Mouse (Mus musculus): ENCODE measurements around the gene Was. TPM values are rescaled to one million over a fixed set of nuclear protein-coding genes. Genes with fewer than 3 reads are reported as not detected.
"Not testable (repeated sequence)": the region's sequence is repeated elsewhere in the genome, so short reads cannot be mapped to it uniquely, and the experiment has no call there.

The Was gene
- polyA plus RNA-seq, 1 experiment from 2014 or later = 0.51 TPM

- WGBS = 78% methylated on average over 4 of the region's 4 CpGs
- no peaks in the 10 kb centered on the region for H3K9me3 ChIP-seq (ENCODE audit: control insufficient read depth, low read length)
- no peak for ATAC-seq (replicated peaks; ENCODE audit: low FRiP score, low TSS enrichment, low read depth)
- no peak overlapping the region for H3K9ac ChIP-seq (ENCODE audit: low read length)
- H3K4me2 ChIP-seq (ENCODE audit: low read length) = no peak overlapping the region
- H3K27ac ChIP-seq (ENCODE audit: low read depth) = no peak overlapping the region
- no peak for DNase-seq (ENCODE audit: low spot score)
- H3K4me3 ChIP-seq (ENCODE audit: low read depth, low read length) = no peak overlapping the region
- no peaks in the 10 kb centered on the region for H3K36me3 ChIP-seq (ENCODE audit: control insufficient read depth, insufficient read depth, low read length)
- H3K4me1 ChIP-seq (replicated peaks; ENCODE audit: control insufficient read depth, insufficient read depth, low read length) = no peaks in the 10 kb centered on the region
- H3K27me3 ChIP-seq (replicated peaks; ENCODE audit: control insufficient read depth, insufficient read depth, low read length) = no peaks in the 10 kb centered on the region
Observed at GRCm38 (mm10) chrX:8115275-8115674, 25.0 kb upstream of the Was start.

DNA sequence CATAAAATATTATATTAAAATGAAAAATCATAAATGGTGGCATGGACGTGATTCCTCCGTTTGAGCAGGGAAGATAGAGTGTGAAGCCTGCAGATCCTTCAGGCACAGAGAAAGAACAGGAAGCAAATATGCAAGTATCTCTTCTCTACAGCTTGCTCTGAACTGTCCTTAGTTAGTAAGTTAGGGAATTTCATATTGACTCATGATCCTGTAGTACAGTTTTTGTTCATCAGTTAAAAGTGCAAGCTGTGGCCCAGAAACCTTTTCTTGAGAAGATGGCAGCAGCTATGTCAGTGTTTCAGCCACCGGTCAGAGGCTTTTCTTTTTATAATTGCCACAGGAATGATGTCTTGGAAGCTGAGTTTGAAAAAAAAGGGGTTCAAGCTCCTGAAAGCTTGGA is 14.7 kb upstream of the Was start:
- no peak overlapping the region for H3K4me2 ChIP-seq (ENCODE audit: low read length)
- H3K27ac ChIP-seq (ENCODE audit: low read depth) = no peak overlapping the region
- ATAC-seq (replicated peaks; ENCODE audit: low FRiP score, low TSS enrichment, low read depth) (no peak), DNase-seq (ENCODE audit: low spot score) (no peak)
- H3K4me1 ChIP-seq (replicated peaks; ENCODE audit: control insufficient read depth, insufficient read depth, low read length) = 0 out of 2 replicates have a peak, but pooled peaks cover 4% of the 10 kb centered on the region
- H3K4me3 ChIP-seq (ENCODE audit: low read depth, low read length) = no peak overlapping the region
- H3K27me3 ChIP-seq (replicated peaks; ENCODE audit: control insufficient read depth, insufficient read depth, low read length) = no peaks in the 10 kb centered on the region
- H3K36me3 ChIP-seq (ENCODE audit: control insufficient read depth, insufficient read depth, low read length) = no peaks in the 10 kb centered on the region
- H3K9ac ChIP-seq (ENCODE audit: low read length) = no peak overlapping the region
- no peaks in the 10 kb centered on the region for H3K9me3 ChIP-seq (ENCODE audit: control insufficient read depth, low read length)
- WGBS = 94% methylated on average over 3 of the region's 3 CpGs

DNA sequence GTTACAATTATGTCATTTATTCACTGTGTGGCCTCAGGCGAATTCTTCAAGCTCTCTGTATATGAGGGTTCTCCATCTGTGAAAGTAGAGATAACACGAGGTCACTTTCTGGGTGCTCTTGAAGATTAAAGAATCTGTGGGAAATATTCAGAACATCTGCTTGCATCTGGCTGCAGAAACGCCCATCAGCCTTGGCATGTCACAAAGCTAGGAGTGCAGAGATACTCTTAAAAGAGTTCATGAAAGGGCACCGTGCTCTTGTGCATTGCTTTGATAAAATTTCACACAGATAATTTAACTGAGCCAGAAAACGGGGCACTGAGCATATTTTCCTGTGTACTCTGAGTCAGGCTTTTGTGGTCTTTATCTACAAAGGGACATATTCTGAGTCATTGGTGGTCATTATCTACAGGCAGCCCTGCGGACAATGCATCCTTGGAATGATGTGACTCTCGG is 11.9 kb upstream of the Was start:
- H3K4me3 ChIP-seq (ENCODE audit: low read depth, low read length) = no peak overlapping the region
- WGBS = 60% methylated on average over 7 of the region's 7 CpGs
- no peak overlapping the region for H3K27ac ChIP-seq (ENCODE audit: low read depth)
- no peaks in the 10 kb centered on the region for H3K9me3 ChIP-seq (ENCODE audit: control insufficient read depth, low read length)
- no peaks in the 10 kb centered on the region for H3K27me3 ChIP-seq (replicated peaks; ENCODE audit: control insufficient read depth, insufficient read depth, low read length)
- no peak for ATAC-seq (replicated peaks; ENCODE audit: low FRiP score, low TSS enrichment, low read depth)
- H3K9ac ChIP-seq (ENCODE audit: low read length) = no peak overlapping the region
- H3K36me3 ChIP-seq (ENCODE audit: control insufficient read depth, insufficient read depth, low read length) = no peaks in the 10 kb centered on the region
- no peak for DNase-seq (ENCODE audit: low spot score)
- H3K4me1 ChIP-seq (replicated peaks; ENCODE audit: control insufficient read depth, insufficient read depth, low read length) = 0 out of 2 replicates have a peak, but pooled peaks cover 4% of the 10 kb centered on the region
- H3K4me2 ChIP-seq (ENCODE audit: low read length) = no peak overlapping the region

DNA sequence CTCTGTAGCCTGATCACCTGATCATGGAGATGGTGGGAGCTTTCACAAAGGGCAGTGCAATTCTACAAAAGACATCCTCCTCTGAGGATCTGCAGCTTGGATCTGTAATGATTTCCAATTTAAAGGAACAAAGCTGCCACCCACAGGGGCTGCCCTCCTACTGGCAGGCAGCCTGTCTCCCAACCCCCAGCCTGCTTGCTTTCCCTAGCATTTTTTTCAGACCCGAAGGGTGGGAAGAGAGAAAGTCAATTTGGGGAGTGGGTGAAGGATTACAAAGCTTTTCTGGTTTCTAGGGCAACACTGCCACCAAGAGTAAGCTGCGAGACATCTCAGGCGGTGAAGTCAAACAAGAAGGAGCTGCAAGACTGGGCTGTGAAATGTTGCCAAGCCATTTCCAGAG is 10.7 kb upstream of the Was start:
- Histone ChIP-seq H3K4me3 (ENCODE audit: low read depth, low read length) (no peak overlapping the region), H3K9me3 (ENCODE audit: control insufficient read depth, low read length) (no peaks in the 10 kb centered on the region), H3K9ac (ENCODE audit: low read length) (no peak overlapping the region), H3K4me2 (ENCODE audit: low read length) (0 out of 2 replicates have a peak overlapping the region, but pooled peaks have one; percentile 3), H3K27ac (ENCODE audit: low read depth) (0 out of 2 replicates have a peak overlapping the region, but pooled peaks have one; percentile 27), H3K36me3 (ENCODE audit: control insufficient read depth, insufficient read depth, low read length) (no peaks in the 10 kb centered on the region), H3K27me3 (replicated peaks; ENCODE audit: control insufficient read depth, insufficient read depth, low read length) (no peaks in the 10 kb centered on the region), H3K4me1 (replicated peaks; ENCODE audit: control insufficient read depth, insufficient read depth, low read length) (0 out of 2 replicates have a peak, but pooled peaks cover 4% of the 10 kb centered on the region)
- DNase-seq (ENCODE audit: low spot score) = peak; percentile 63
- WGBS = 17% methylated on average over 3 of the region's 3 CpGs
- no peak for ATAC-seq (replicated peaks; ENCODE audit: low FRiP score, low TSS enrichment, low read depth)

DNA sequence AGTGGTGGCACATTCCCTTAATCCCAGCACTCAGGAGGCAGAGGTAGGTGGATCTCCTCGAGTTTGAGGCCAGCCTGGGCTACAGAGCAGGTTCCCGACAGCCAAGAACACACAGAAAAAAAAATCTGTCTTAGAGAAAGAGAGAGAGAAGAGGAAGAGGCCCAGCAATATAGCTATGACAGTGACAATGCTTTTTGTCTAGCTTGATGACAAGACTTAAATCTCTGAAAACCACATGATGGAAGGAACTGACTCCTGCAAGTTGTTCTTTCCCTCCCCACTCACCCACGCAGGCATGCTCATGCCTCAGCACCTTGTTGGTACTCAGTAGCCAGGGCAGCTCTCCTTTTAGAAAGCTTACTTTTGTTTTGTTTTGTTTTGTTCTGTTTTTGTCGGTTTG is 9.1 kb upstream of the Was start:
- DNase-seq (ENCODE audit: low spot score) (no peak), ATAC-seq (replicated peaks; ENCODE audit: low FRiP score, low TSS enrichment, low read depth) (no peak)
- no peaks in the 10 kb centered on the region for H3K36me3 ChIP-seq (ENCODE audit: control insufficient read depth, insufficient read depth, low read length)
- H3K9me3 ChIP-seq (ENCODE audit: control insufficient read depth, low read length) = no peaks in the 10 kb centered on the region
- no peak overlapping the region for H3K9ac ChIP-seq (ENCODE audit: low read length)
- H3K4me1 ChIP-seq (replicated peaks; ENCODE audit: control insufficient read depth, insufficient read depth, low read length) = 0 out of 2 replicates have a peak, but pooled peaks cover 4% of the 10 kb centered on the region
- H3K4me3 ChIP-seq (ENCODE audit: low read depth, low read length) = no peak overlapping the region
- no peaks in the 10 kb centered on the region for H3K27me3 ChIP-seq (replicated peaks; ENCODE audit: control insufficient read depth, insufficient read depth, low read length)
- H3K4me2 ChIP-seq (ENCODE audit: low read length) = no peak overlapping the region
- 44% methylated on average over 4 of the region's 4 CpGs for WGBS
- no peak overlapping the region for H3K27ac ChIP-seq (ENCODE audit: low read depth)

DNA sequence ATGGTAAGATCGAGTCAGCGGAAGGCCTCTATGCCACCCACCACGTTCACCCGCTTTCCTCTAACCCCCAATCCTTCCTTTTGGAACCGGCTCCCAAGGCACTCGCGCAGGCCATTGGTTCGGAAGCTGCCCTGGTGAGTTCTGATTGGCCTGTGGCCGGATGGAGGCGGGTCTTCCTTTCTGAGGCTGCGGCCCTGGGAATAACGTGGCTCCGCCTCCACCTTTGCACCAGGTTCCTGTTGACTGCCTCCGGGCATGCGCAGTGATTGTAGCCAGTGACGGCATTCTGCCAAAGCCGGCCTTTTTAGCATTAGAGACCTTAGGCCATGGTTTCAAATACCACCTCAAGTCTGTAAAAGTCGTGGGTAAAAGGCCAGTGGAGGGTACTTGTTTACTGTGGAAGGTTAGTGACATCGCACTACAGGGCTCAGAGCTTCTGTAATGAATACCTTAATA is 6.5 kb upstream of the Was start:
- Histone ChIP-seq H3K9me3 (ENCODE audit: control insufficient read depth, low read length) (no peaks in the 10 kb centered on the region), H3K4me2 (ENCODE audit: low read length) (peak overlapping the region; percentile 46), H3K27me3 (replicated peaks; ENCODE audit: control insufficient read depth, insufficient read depth, low read length) (no peaks in the 10 kb centered on the region), H3K4me1 (replicated peaks; ENCODE audit: control insufficient read depth, insufficient read depth, low read length) (0 out of 2 replicates have a peak, but pooled peaks cover 4% of the 10 kb centered on the region), H3K4me3 (ENCODE audit: low read depth, low read length) (peak overlapping the region; percentile 31), H3K9ac (ENCODE audit: low read length) (peak overlapping the region; percentile 29; the same call in 1 of the 2 replicates), H3K27ac (ENCODE audit: low read depth) (no peak overlapping the region), H3K36me3 (ENCODE audit: control insufficient read depth, insufficient read depth, low read length) (no peaks in the 10 kb centered on the region)
- WGBS = 12% methylated on average over 17 of the region's 19 CpGs
- DNase-seq (ENCODE audit: low spot score) (peak; percentile 90), ATAC-seq (replicated peaks; ENCODE audit: low FRiP score, low TSS enrichment, low read depth) (peak; percentile 97)

DNA sequence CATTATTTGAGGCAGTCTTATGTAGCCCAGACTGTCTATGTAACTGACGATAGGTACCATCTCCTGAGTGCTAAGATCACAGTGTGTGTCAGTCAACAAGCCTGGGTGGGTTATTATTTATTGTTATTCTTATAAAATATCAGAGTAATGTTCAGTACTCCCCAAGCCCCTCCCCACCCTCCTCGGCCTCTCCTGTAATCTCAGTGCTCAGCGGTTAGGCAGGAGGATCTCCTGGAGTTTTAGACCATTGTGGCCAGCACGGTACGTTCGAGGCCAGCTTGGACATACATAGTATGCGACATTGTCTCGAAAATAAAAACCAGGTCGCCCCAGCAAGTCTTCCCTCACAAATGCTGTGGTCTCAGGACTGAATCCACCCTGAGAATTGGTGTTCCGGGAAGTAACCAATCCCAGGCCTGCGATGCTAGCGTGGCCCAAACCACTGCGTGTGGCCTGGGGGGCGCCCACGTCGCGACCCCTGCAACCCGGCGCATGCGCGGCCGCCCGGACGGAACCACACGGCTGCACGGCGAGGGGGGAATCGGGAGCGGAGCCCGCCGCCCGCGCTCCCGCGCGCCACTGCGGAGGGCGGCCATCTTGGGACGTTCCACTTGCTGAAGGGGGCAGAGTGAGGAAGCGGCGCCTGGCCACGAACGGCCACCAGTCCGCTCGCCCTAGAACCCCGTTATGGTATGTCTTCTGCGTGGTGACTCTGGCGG is 5.9 kb upstream of the Was start:
- H3K27me3 ChIP-seq (replicated peaks; ENCODE audit: control insufficient read depth, insufficient read depth, low read length); H3K36me3 ChIP-seq (ENCODE audit: control insufficient read depth, insufficient read depth, low read length); H3K4me1 ChIP-seq (replicated peaks; ENCODE audit: control insufficient read depth, insufficient read depth, low read length); DNase-seq (ENCODE audit: low spot score); H3K9me3 ChIP-seq (ENCODE audit: control insufficient read depth, low read length); H3K27ac ChIP-seq (ENCODE audit: low read depth): not testable (repeated sequence)
- 7% methylated on average over 18 of the region's 48 CpGs for WGBS
- H3K9ac ChIP-seq (ENCODE audit: low read length) = 0 out of 2 replicates have a peak overlapping the region, but pooled peaks have one; percentile 12
- peak; percentile 94 for ATAC-seq (replicated peaks; ENCODE audit: low FRiP score, low TSS enrichment, low read depth)
- H3K4me2 ChIP-seq (ENCODE audit: low read length) = peak overlapping the region; percentile 44
- peak overlapping the region; percentile 25 for H3K4me3 ChIP-seq (ENCODE audit: low read depth, low read length)

DNA sequence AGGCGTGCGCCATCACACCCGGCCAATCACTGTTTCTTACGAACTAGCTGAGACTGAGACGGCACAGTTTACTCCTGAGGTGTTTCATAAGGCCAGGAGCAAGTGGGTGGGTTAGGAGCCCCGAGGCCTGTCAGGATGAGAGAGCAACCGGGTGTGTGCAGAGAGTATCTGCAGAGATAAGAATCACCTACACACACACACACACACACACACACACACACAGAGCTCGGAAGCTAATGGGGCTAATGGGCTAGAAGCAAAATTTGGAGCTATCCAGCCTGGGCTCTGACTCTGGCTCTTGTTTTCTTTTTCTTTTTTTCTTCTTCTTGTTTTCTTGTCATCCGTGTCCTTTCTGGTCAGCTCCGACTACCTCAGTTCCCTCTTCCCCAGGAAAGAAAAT is 5.2 kb upstream of the Was start:
- DNase-seq (ENCODE audit: low spot score) (no peak), ATAC-seq (replicated peaks; ENCODE audit: low FRiP score, low TSS enrichment, low read depth) (no peak)
- Histone ChIP-seq H3K27me3 (replicated peaks; ENCODE audit: control insufficient read depth, insufficient read depth, low read length) (no peaks in the 10 kb centered on the region), H3K9ac (ENCODE audit: low read length) (0 out of 2 replicates have a peak overlapping the region, but pooled peaks have one; percentile 12), H3K9me3 (ENCODE audit: control insufficient read depth, low read length) (no peaks in the 10 kb centered on the region), H3K27ac (ENCODE audit: low read depth) (no peak overlapping the region), H3K4me1 (replicated peaks; ENCODE audit: control insufficient read depth, insufficient read depth, low read length) (0 out of 2 replicates have a peak, but pooled peaks cover 1% of the 10 kb centered on the region), H3K36me3 (ENCODE audit: control insufficient read depth, insufficient read depth, low read length) (no peaks in the 10 kb centered on the region), H3K4me3 (ENCODE audit: low read depth, low read length) (peak overlapping the region; percentile 25; the same call in 1 of the 2 replicates), H3K4me2 (ENCODE audit: low read length) (peak overlapping the region; percentile 44)
- WGBS = 77% methylated on average over 10 of the region's 10 CpGs
